Mouse (Mus musculus) lung, adult 2 months (tissue): ENCODE measurements around the gene Sox5.

Experiments used
- CTCF ChIP-seq: fragments of 200-500 bp; IDR thresholded peaks from 2 replicates; pipeline ENCODE4 v1.5.1; 2011; ENCODE audit warnings: mild to moderate bottlenecking, low read length, control low read depth; ENCODE audit not compliant: insufficient read depth
- POLR2A ChIP-seq: fragments of 200-500 bp; IDR thresholded peaks from 2 replicates; pipeline ENCODE4 v1.6.1; 2011; ENCODE audit warnings: low read depth, mild to moderate bottlenecking, control low read depth, low read length, borderline replicate concordance; ENCODE audit errors: extremely low read depth

DNA sequence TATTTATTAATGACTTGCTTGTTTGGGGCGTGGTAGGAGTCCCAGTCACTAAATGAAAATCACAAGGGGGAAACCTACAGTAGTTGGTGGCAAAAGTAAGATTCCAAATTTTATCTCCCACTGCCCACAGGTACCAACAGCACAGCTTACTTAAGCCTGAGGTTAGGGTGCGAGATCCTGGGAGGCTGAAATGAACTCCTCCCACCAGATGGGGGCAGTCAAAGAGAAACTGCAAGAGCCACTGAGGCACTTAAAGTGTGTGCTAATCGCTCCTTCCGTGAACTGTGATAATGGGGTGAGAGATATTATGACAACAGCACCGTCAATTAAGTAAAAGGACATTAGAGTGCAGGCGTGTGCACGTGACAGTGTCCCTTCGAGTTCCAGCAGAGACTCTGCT, 232.8 kb downstream of the Sox5 start:
- TF ChIP-seq POLR2A: no peak
- no peak for TF ChIP-seq CTCF
